Mouse (Mus musculus) intestine, embryonic 15.5 days (tissue): Measurements from ENCODE around the gene Crlf1. TPM values are rescaled to one million over a fixed set of nuclear protein-coding genes. Genes with fewer than 3 reads are reported as not detected.

Experiments
- ATAC-seq: fragments of 200-750 bp; cut with Nextera tagmentation; 2 replicates; pipeline ENCODE4 v1.8.0; 2017; ENCODE audit warnings: moderate TSS enrichment, moderate library complexity
- H3K27ac ChIP-seq: fragments of 300-500 bp; sonication (generic); 2 replicates; pipeline ENCODE4 v1.5.1; 2015; ENCODE audit warnings: mild to moderate bottlenecking, inconsistent platforms
- H3K27me3 ChIP-seq: fragments of 300-500 bp; sonication (generic); replicated peaks from 2 replicates; pipeline ENCODE4 v1.6.1; 2015; ENCODE audit warnings: inconsistent platforms
- H3K36me3 ChIP-seq: fragments of 300-500 bp; sonication (generic); 2 replicates; pipeline ENCODE4 v1.6.1; 2015; ENCODE audit warnings: inconsistent platforms
- H3K4me1 ChIP-seq: fragments of 300-500 bp; sonication (generic); replicated peaks from 2 replicates; pipeline ENCODE4 v1.6.1; 2015; ENCODE audit warnings: inconsistent platforms
- H3K4me2 ChIP-seq: fragments of 300-500 bp; sonication (generic); replicated peaks from 2 replicates; pipeline ENCODE4 v1.6.1; 2015; ENCODE audit warnings: mild to moderate bottlenecking, inconsistent platforms
- H3K4me3 ChIP-seq: fragments of 300-500 bp; sonication (generic); replicated peaks from 2 replicates; pipeline ENCODE4 v1.5.1; 2015; ENCODE audit warnings: inconsistent platforms
- H3K9ac ChIP-seq: fragments of 300-500 bp; sonication (generic); 2 replicates; pipeline ENCODE4 v1.6.1; 2015; ENCODE audit warnings: inconsistent platforms
- H3K9me3 ChIP-seq: fragments of 300-500 bp; sonication (generic); 2 replicates; pipeline ENCODE4 v1.6.1; 2016; ENCODE audit warnings: inconsistent platforms
- WGBS: fragments of 180-500 bp; shearing (Covaris S2); methylation state at CpG from one replicate; pipeline ENCODE4 v1.1.7; 2015; 5-methylcytosine and 5-hydroxymethylcytosine counted together
- polyA plus RNA-seq: library from polyadenylated mRNA; unstranded; fragments of >200 nt; fragmentation: Nextera tagmentation; extraction: Ambion mirVana; gene quantifications from 2 replicates; pipeline ENCODE4 v1.2.1, GENCODE M21; 2015

Crlf1 gene
- polyA plus RNA-seq, 1 experiment from 2014 or later: 1.2 TPM

DNA sequence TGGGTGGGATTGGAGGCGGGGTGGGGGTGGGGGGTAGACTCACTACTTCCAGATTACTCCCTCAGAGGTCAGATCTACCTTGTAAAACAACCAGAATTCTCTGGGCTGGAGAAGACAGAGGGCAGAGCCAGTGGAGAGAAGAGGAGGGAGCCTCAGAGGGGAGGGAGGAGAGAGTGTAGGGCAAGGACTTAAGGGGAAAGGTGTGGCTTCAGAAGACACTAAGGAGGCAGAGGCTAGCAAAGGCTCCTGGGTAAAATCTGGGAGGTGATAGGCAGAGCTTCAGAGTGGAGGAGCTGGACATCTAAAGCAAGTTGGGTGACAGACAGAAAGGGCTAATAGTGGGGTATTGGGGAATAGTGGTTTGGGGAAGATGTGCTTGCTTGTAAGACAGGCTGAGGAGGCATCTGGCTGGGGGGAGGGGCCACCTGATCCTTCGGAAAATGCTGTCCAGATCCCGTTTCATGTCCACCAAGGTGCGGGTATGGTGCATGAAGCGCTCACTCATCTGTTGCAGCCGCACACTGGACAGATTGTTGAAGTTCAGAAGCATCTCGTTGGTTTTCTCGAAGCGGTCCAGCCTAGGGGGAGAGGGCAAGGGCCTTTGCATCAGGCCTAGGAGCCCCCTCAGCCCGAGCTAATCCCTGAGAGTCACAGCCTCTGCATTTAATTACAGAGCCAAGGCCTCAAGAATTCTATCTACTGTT, 25.1 kb downstream of the Crlf1 start:
- Histone ChIP-seq H3K9ac (no peak overlapping the region), H3K9me3 (no peaks in the 10 kb centered on the region), H3K4me1 (peaks cover 10% of the 10 kb centered on the region; the same call in 1 of the 2 replicates), H3K4me3 (no peak overlapping the region), H3K27me3 (no peaks in the 10 kb centered on the region), H3K27ac (no peak overlapping the region), H3K4me2 (no peak overlapping the region), H3K36me3 (peaks cover 13% of the 10 kb centered on the region; the same call in 1 of the 2 replicates)
- no peak for ATAC-seq
- 76% methylated on average over 10 of the region's 10 CpGs for WGBS

- no peaks in the 10 kb centered on the region for H3K9me3 ChIP-seq
- H3K4me2 ChIP-seq: no peak overlapping the region
- H3K4me1 ChIP-seq: peaks cover 8% of the 10 kb centered on the region; the same call in 1 of the 2 replicates
- H3K4me3 ChIP-seq: no peak overlapping the region
- no peak overlapping the region for H3K27ac ChIP-seq
- no peaks in the 10 kb centered on the region for H3K27me3 ChIP-seq
- no peak overlapping the region for H3K9ac ChIP-seq
- 91% methylated on average over 6 of the region's 6 CpGs for WGBS
- no peak for ATAC-seq
- peaks cover 6% of the 10 kb centered on the region; the same call in 1 of the 2 replicates for H3K36me3 ChIP-seq
Observed at GRCm38 (mm10) chr8:70519043-70519442, 26.1 kb downstream of the Crlf1 start.

DNA sequence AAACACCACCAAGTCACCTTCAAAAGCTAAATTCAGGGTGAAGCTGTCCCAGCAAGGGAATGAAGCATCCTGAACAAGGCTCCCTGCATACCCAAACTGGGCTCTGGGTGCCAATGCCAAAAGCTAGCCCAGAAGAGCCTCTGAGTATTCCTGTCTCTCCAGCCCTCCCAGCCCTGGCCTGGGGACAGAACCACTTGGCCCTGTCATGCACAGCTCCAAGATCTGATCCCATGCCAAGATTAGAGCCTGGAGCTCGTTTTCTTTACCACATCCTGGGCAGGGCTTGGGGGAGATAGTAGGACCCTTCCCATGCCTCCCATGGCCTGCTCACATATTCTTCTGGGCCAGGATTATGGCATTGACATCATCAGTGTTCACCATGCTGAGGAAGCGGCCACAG, 26.6 kb downstream of the Crlf1 start:
- H3K4me1 ChIP-seq: peaks cover 8% of the 10 kb centered on the region; the same call in 1 of the 2 replicates
- H3K4me3 ChIP-seq: no peak overlapping the region
- WGBS: 54% methylated on average over 2 of the region's 2 CpGs
- H3K9ac ChIP-seq: no peak overlapping the region
- no peaks in the 10 kb centered on the region for H3K9me3 ChIP-seq
- no peak overlapping the region for H3K4me2 ChIP-seq
- H3K27me3 ChIP-seq: no peaks in the 10 kb centered on the region
- no peak overlapping the region for H3K27ac ChIP-seq
- ATAC-seq: no peak
- H3K36me3 ChIP-seq: peaks cover 6% of the 10 kb centered on the region; the same call in 1 of the 2 replicates

DNA sequence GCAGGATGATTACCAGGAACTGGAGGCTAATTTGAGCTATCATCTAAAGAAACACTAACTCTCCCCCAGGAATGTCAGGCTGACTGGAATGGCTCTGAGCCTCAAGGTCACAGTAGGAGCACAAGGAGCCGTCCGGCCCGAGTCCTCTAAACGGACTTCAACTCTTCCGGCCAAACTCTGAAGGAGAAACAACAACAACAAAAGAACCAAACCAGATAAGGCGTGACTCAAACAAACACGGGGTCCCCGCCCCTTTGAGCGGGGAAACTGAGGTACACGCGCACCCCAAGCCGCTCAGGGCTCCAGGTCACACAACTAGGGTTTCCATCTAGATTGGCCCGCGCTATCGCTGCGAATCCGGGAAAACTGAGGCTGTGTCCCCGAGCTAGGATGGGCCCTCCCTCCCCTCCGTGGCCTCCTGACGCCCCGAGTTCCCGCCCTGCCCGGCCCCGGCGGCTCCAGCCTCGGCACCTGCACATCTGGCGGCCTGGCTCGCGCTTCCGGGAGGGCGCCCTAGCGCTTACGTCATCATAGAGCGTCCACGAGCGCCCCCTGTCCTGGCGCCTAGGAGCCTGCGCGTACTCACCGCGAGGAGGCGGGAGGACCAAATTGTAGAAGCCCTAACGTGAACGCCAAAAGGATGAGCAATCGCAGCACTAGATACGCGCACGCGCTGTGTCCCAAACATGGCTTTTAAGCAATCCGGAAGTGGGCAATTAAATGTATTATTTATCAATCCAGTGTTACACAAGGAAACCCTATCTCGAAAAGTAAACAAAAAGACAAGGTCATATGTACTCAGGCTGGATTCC, 29.8 kb downstream of the Crlf1 start:
- Histone ChIP-seq H3K27ac (peak overlapping the region; percentile 83), H3K4me2 (peak overlapping the region; percentile 65), H3K36me3 (peaks cover 3% of the 10 kb centered on the region; the same call in 1 of the 2 replicates), H3K9me3 (no peaks in the 10 kb centered on the region), H3K27me3 (no peaks in the 10 kb centered on the region), H3K9ac (peak overlapping the region; percentile 78), H3K4me1 (peaks cover 13% of the 10 kb centered on the region), H3K4me3 (peak overlapping the region; percentile 61)
- peak; percentile 91 for ATAC-seq
- under 1% methylated on average over 49 of the region's 51 CpGs for WGBS

GRCm38 (mm10) chr8:70527111-70527511, 34.2 kb downstream of the Crlf1 start:
- H3K4me2 ChIP-seq: peak overlapping the region; percentile 58
- H3K4me1 ChIP-seq: peaks cover 27% of the 10 kb centered on the region
- H3K9me3 ChIP-seq: no peaks in the 10 kb centered on the region
- peak overlapping the region; percentile 92 for H3K27ac ChIP-seq
- ATAC-seq: peak; percentile 51
- H3K4me3 ChIP-seq: peak overlapping the region; percentile 88
- 2% methylated on average over 8 of the region's 8 CpGs for WGBS
- peak overlapping the region; percentile 98 for H3K9ac ChIP-seq
- peaks cover 22% of the 10 kb centered on the region for H3K36me3 ChIP-seq
- H3K27me3 ChIP-seq: no peaks in the 10 kb centered on the region

GRCm38 (mm10) chr8:70527512-70528181, 34.7 kb downstream of the Crlf1 start, which contains the start of the genes Fkbp8 and Kxd1:
TSS of gene Fkbp8 (plus strand) at chr8:70527724.
TSS of gene Kxd1 (minus strand) at chr8:70527956.
- peak; percentile 89 for ATAC-seq

GRCm38 (mm10) chr8:70528182-70528797, 35.3 kb downstream of the Crlf1 start:
- 22% methylated on average over 13 of the region's 13 CpGs for WGBS
- no peak for ATAC-seq
- H3K9me3 ChIP-seq: no peaks in the 10 kb centered on the region
- H3K9ac ChIP-seq: peak overlapping the region; percentile 98
- peaks cover 32% of the 10 kb centered on the region for H3K36me3 ChIP-seq
- no peaks in the 10 kb centered on the region for H3K27me3 ChIP-seq
- H3K4me1 ChIP-seq: peaks cover 23% of the 10 kb centered on the region
- peak overlapping the region; percentile 88 for H3K4me3 ChIP-seq
- H3K27ac ChIP-seq: peak overlapping the region; percentile 92
- H3K4me2 ChIP-seq: peak overlapping the region; percentile 59

More at GRCm38 (mm10) chr8:70527512-70528181, 34.7 kb downstream of the Crlf1 start, which contains the start of the genes Fkbp8 and Kxd1:
- peak within 1 kb of the TSS; percentile 88 for H3K4me3 ChIP-seq
- peaks cover 28% of the 10 kb centered on the region for H3K36me3 ChIP-seq
- peaks cover 24% of the 10 kb centered on the region for H3K4me1 ChIP-seq
- H3K27ac ChIP-seq: peak within 1 kb of the TSS; percentile 92
- H3K9me3 ChIP-seq: no peaks in the 10 kb centered on the region
- no peaks in the 10 kb centered on the region for H3K27me3 ChIP-seq
- H3K9ac ChIP-seq: peak within 1 kb of the TSS; percentile 98
- WGBS: under 1% methylated on average over 40 of the region's 61 CpGs
- peak within 1 kb of the TSS; percentile 59 for H3K4me2 ChIP-seq

- Histone ChIP-seq H3K9ac (0 out of 2 replicates have a peak overlapping the region, but pooled peaks have one; percentile 4), H3K4me3 (no peak overlapping the region), H3K9me3 (no peaks in the 10 kb centered on the region), H3K4me2 (peak overlapping the region; percentile 59), H3K36me3 (peaks cover 39% of the 10 kb centered on the region), H3K27ac (no peak overlapping the region), H3K27me3 (no peaks in the 10 kb centered on the region), H3K4me1 (peaks cover 20% of the 10 kb centered on the region)
- 75% methylated on average over 5 of the region's 5 CpGs for WGBS
- no peak for ATAC-seq
Observed at GRCm38 (mm10) chr8:70529299-70529698, 36.3 kb downstream of the Crlf1 start.

GRCm38 (mm10) chr8:70529741-70530161, 36.8 kb downstream of the Crlf1 start:
- WGBS: 94% methylated on average over 3 of the region's 3 CpGs
- Histone ChIP-seq H3K9me3 (no peaks in the 10 kb centered on the region), H3K4me2 (peak overlapping the region; percentile 59; the same call in 1 of the 2 replicates), H3K4me1 (peaks cover 20% of the 10 kb centered on the region), H3K4me3 (no peak overlapping the region), H3K27me3 (no peaks in the 10 kb centered on the region), H3K9ac (no peak overlapping the region), H3K27ac (no peak overlapping the region), H3K36me3 (peaks cover 43% of the 10 kb centered on the region)
- ATAC-seq: no peak

DNA sequence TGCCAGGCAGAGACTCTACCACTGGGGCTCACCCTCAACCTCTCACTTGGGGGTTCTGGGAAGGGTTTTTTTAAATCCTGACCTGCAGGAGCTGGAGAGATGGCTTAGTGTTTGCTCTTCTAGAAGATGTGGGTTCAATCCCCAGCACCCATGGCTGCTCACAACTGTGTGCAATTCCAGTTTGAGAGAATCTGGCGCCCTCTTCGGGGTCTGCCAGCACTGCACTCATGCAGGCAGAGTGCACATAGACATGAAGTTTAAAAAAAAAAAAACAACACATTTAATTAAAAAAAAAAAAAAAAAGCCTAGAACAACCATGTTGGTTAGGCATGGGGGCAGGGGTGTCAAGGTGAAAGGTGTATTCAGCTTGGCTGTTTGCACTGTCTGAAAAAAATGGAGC, 37.4 kb downstream of the Crlf1 start:
- ATAC-seq: no peak
- Histone ChIP-seq H3K4me3 (no peak overlapping the region), H3K4me2 (no peak overlapping the region), H3K9me3 (no peaks in the 10 kb centered on the region), H3K27ac (no peak overlapping the region), H3K9ac (no peak overlapping the region), H3K36me3 (peaks cover 46% of the 10 kb centered on the region), H3K27me3 (no peaks in the 10 kb centered on the region), H3K4me1 (peaks cover 20% of the 10 kb centered on the region)
- 91% methylated on average over 2 of the region's 2 CpGs for WGBS

DNA sequence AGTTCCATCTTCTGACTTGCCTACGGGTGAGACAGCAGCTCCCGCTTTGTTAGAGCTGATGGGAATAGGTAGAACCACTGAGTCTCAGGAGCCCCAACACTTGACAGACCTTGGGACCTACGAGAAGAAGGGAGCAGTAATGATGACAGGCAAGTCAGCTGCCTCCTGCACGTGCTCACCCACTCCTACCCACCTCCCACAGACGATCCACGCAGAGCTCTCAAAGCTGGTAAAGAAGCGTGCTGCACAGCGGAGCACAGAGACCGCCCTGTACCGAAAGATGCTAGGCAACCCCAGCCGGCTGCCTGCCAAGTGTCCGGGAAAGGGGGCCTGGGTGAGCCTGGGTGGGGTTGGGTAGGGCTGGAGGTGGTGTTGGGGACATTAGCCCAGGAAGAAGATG, 41.3 kb downstream of the Crlf1 start:
- no peak overlapping the region for H3K4me2 ChIP-seq
- H3K9me3 ChIP-seq: no peaks in the 10 kb centered on the region
- peaks cover 13% of the 10 kb centered on the region for H3K4me1 ChIP-seq
- 93% methylated on average over 12 of the region's 12 CpGs for WGBS
- no peak overlapping the region for H3K27ac ChIP-seq
- ATAC-seq: no peak
- no peak overlapping the region for H3K9ac ChIP-seq
- no peaks in the 10 kb centered on the region for H3K27me3 ChIP-seq
- H3K36me3 ChIP-seq: peaks cover 51% of the 10 kb centered on the region
- no peak overlapping the region for H3K4me3 ChIP-seq
